Mouse (Mus musculus) layer of hippocampus, postnatal 36 days (tissue): ENCODE results near the gene Tmem9b. TPM values are rescaled to one million over a fixed set of nuclear protein-coding genes. Genes with fewer than 3 reads are reported as not detected.
A peak's percentile ranks its signal among the peaks of the same experiment; 100 is the strongest.

Experiments
- DNase-seq, 2 experiments: peaks; one replicate each; pipeline ENCODE4 v3.0.0; 2022
- total RNA-seq, 2 experiments: library from RNA; stranded (reverse); gene quantifications; 2 replicates each; pipeline ENCODE4 v1.2.3; 2021

Tmem9b gene
- total RNA-seq, 2 experiments from 2014 or later, result 97.9 to 107 TPM

DNA sequence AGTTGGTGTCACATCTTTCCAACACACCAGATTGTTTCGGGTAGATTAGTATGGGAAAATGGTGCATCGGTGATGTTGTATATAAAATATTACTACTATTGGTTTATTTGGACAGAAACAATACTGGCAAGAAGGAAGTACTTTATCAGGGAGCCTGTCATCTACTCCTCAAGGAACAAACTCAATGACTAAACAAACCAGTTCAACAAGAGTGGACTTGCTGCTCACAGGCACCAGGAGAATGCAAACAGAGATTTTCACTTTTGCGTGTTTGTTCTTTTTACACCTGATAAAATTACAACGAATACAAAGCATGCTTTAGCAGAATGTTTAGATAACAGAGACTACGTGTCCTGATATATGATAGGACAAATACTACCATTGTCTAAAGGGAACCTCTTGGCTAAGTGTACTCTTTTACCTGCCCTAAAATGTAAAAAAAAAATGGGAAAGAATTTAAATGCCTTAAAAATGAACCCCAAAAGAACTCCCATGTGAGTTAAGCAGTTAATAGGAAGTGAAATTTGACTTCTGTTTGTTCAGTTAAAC, 12.8 kb downstream of the Tmem9b start:
- DNase-seq, result no peak

DNA sequence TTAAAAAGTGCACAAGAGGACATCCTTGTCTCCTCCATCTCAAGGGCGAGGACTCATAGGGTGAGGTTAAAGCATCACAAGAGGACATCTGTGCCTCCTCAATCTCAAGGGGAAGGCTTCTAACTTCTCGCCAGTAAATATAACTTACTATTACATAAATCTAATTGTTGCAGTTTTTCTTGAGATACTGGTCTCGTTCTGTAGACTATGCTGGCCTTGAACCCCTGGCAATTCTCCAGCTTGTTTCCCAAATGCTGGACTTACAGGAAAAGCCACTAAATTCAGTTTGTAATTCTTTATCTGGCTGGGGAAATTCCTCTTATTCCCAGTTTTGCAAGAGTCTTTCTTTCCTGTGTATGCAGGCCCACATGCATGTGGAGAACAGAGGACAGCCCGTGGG, 17.9 kb downstream of the Tmem9b start:
- no peak for DNase-seq

DNA sequence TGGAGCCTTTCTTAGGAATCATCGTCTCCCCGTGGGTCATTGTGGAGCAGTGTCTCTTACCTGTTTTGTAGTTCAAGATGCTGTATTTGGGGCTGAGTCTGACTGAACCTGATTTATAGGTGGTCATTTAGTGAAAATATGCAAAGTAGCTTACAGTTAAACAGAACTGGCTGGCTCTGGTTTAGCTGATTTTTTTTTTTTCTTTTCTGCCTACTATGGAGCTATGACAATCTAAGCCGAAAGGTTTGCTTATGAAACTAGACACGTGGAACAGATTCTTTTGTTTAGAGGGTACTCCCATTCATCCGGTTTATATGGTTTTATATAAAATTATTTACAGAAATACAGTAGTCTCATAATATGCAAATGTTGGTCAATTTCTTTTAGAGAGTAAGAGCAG, 21.0 kb downstream of the Tmem9b start, which contains the start of gene Ascl3:
Ascl3 (minus strand) TSS at position 101 of the 400 bp plus-strand sequence.
- no peak for DNase-seq

DNA sequence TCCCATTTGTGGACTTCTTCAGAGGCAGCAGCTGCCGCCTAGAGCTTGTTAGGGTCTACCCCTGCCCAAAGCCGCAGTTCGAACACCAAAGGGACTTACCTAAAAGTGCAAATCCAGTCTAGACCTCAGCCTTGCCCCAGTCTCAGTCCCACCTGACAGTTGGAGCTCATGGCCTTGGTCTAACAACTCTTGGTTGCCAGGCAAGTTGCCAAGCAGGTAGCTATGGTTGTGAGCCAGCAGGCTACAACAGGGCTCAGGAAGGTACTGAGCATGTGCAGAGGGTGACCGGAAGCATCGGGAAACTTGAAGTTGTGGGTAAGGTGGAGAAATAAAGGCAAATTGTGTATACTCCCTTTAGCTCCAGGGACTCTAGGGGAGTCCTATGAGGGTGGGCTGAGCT, 29.0 kb downstream of the Tmem9b start, which contains the start of gene BC051019:
BC051019 (minus strand) TSS at position 154 of the 400 bp plus-strand sequence.
- no peak for DNase-seq

DNA sequence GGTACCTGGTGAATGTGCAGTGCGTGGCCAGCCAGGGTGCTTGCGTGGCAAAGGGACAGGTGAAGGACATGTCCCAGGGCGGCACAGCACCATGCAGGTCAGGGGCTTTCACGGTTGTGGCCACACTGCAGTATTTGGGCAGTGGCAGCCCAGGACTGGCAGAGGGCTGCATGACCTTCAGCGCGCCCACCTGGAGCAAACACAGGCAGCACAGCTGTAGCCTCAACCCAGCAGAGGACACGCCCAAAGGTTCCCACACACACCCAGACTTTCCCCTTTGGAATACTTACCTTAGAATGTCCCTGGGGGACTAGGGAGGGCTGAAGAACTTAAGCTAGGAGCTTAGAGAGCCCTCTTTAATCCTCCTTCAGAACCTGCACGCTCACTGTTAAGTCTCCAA, 29.6 kb downstream of the Tmem9b start:
- no peak for DNase-seq

DNA sequence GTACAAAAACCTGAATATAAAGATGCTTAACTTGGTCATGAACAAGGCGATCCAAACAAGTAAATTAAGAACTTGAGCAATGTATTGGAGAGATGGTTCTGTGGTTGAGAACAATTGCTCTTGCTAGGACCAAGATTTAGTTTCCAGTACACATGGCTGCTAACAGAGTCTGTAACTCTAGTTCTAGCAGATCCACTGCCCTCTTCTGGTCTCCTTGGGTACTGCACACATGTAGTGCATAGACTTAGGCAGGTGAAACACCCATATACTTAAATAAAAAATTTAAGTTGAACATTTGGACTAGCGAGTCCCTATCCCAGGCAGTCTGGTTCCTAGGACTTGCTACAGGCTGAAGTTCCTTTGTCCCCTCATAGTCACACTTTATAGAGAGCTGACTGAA, 30.1 kb downstream of the Tmem9b start:
- DNase-seq, result no peak

DNA sequence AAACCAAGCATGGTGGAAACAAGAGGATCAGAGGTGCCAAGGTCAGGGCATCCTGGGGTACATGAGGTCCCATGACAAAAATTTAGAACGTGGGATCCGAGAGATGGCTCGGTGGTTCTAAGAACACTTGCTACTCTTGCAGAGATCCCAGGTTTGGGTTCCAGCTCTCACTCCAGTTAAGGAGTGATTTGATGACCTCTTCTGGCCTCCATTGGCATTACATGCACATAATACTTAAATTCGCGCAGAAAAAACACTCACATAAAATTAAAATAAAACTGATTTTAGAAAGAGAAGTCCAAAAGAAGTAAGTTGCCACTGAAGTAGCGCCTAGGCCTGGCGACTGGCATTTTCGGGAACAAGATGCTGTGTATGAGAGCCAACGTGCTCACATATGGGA, 33.4 kb downstream of the Tmem9b start:
- DNase-seq, result no peak

DNA sequence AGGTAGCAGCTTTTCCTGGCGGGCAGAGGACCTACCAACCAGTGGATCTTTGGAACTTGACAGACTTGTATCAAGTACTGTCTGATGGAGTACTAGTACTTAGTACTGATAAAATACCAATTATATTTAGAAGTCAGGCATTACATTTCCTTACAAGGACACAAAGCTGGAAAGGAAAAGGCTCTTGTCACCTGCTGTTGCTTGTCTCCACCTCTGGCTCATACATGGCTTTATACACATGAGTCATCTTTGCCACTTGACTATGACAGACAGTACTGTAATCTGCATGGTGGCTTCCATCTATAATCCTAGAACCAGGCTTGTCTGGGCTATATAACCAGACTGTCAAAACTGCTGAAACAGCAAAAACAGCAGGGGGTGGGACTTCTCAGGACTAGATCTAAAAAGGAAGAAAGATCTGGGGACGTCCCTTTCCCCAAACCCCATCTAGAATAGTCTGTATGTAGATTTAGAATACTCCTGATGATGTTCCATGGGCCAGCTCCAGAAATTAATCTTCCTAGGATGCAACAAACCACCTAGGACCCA, 39.2 kb downstream of the Tmem9b start:
- DNase-seq, result no peak

DNA sequence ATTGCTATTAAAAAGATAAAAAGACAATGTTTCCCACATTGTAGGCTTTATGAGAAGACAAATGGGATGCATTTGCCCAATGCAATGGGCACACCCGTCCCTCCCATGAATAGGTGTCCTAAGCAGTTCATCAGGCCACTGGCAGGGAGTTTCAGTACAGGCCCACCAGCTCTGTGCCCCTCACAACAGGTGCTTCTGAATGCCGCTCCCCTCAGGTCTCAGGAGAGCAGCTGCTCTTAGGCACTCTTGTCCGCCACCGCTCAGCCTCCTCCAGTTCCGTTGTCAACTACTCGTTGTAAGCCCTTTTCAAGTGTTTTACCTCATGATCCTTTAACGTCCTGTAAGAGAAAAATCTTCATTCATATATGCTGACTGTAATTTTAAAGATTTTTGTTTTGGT, 40.5 kb downstream of the Tmem9b start:
- DNase-seq, result no peak

DNA sequence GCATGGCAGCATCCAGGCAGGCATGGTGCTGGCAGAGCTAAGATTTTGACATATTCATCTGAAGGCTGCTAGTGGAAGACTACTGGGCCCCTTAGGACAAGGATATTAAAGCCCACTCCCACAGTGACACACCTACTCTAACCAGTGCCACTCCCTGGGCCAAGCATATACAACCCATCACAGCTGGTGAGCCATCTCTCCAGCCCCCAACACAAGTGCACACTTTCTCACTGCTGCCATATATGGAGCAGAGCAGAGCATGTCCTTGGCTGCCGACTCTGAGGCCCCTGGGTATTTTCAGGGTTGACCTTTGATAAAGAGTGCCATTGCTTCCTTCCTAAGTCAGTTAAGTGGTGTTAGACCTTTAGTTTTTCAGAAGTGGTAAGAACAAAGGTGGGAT, 42.6 kb downstream of the Tmem9b start:
- DNase-seq, result no peak

DNA sequence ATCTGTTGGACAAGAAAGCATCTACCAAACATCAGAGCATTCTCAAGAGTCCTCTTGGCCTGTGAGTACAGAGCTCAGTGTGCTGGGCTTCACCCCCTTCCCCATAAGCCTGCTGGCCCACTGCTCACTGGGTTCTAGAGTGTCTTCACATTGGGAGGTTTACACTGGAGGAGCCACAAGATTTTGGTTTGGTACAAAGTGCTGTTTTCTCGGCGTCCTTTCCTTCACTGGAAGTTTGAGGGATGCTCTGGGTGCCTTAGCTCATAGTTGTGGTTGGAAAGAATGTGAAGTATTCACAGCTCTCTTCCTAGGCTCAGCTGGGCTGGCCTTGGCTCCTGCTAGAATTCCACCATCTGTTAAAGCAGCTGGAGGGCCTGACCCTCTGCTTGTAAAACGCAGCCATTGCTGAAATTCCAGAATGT, 43.7 kb downstream of the Tmem9b start:
- no peak for DNase-seq

DNA sequence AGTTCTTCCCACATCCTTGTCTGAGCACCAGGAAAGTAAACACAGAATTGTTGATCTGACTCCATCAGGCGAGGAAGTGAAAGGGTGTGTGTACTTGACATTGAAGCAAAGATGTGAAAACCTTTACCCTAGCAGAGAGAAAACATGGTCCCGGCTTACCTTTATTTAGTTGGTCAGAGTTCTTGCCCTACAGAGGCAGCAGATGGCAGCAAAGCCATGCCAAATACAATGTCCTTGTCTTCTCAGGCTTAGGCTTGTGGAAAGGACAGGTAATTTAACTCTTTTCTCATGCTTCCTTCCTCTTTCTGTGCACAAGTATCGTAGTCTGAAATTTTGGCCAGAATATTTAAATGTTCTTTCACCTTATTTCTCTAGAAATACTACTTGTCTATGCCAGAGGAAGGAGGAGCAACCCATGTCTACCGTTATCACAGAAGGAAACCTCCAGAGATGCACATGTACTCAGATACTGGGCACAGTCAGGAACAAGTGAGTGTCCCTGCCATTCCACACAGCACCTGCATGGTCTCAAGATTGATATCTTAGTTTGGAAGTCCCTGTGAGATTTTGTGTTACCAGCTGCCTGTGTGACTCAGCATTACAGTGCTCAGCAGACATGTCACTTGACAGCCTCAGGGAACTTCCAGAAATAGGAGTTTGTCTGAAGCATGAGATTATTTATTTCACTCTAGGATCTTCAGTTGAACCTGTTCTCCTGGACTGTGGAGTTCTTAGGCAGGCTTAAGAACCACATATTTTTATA, 45.5 kb downstream of the Tmem9b start:
- no peak for DNase-seq

DNA sequence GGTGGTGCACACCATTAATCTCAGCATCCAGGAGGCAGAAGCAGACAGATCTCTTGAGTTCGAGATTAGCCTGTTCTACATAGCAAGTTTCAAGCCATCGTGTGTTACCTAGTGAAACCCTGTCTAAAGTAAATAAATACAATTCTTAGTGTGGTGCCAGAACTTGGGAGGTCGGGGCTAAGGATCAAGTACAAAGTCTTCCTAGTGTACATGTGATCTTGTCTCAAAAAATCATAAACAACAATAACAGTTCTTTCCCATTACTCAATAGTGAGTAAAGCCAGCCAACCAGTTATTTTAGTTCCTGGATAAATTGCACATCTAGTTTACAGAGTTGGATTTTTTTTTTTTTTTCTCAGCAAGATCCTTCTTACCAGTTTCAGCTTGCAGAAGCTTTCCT, 48.2 kb downstream of the Tmem9b start:
- DNase-seq, result no peak

DNA sequence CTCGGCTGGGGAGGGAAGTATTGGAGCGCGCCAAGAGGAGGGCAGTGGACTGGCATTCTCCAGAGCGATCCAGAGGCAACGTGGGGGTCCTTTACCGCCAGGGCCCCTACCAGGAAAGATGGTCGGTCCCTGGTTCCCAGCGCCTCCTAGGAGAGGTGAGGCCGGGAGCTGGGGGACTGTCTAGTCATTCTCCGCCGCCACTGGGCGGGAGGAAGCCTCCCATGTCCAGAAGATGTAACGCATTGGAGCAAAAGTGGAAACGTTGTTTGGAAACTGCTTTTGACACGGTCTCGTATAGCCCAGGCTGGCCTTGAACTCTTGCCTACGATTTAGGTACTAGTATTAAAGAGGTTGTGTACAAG, 48.7 kb downstream of the Tmem9b start:
- peak in 1 of 2 experiments; percentile 26 for DNase-seq

DNA sequence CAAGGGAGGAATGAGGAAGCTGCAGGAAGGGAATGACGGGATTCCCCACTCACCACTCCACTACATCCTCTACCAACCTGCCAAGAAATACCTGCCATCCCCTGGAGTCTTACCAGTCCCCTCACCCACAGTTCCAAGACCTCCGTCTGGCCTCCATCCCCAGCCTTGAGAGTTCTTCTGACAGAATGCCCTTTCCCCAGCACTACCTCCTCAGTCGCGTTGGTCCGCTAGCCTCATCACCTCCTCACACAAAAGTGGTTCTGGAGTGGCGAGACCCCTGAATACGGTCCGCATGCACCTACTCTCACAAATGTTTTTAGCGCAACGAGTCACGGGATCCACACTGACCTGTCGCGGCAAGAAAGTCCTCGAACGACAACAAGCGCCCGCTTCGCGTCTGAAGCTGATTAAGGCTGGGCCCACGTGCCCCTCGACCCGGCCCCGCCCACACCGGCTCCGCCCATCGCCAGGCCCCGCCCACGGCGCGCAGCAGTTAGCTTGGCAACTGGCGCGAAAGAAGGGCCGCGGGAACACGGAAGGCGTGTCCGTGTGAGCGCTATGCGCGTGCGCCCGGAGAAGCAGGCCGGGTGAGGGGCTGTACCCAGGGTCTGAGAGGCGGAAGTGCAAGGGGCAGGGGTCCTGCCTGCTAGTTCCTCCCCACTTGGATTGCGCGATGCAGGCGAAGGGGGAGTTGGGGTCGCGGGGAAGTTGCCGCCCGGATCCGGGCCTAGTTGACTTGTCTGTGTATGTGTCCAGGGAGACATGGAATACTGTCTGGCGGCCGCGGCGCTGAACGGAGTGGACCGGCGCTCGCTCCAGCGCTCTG, 49.3 kb downstream of the Tmem9b start, which contains the start of the genes St5 and Akip1:
St5 (minus strand) TSS at position 416 of the 826 bp plus-strand sequence.
Akip1 (plus strand) TSS at position 501 of the 826 bp plus-strand sequence.
- DNase-seq, result peak; percentile 90 to 91

DNA sequence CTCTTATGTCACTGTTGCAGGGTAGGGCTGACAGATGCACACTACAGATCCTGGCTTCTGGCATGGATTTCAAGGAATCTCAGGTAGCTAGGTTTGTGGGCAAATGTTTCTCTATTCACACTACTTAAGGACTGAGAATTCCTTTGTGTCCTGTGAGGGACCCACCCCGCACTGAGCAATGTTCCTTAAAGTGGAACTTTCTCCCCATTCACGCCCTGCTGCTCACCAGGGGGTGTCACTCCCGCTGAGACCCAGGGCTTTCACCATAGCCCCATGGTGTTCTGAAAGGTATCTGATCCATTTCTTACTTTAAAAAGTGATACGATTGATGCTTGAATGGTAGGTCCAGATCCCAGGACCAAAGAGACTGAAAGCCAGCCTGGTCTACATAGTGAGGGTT, 50.0 kb downstream of the Tmem9b start:
- DNase-seq, result no peak

DNA sequence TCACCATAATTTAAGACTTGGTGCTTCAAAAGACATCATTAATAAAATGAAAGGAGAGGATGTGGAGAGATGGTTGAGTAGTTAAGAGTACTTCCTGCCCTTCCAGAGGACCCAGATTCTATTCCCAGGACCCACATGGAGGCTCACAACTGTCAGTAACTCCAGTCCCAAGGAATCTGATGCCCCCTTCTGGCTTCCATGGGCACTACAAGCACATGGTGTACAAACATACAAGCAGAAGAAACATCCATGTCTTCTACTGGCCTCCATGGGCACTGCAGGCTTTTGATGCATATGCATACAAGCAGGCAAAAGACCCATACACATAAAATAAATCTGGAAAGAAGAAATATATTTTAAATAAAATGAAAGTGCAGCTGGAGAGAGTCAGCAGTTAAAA, 52.5 kb downstream of the Tmem9b start:
- no peak for DNase-seq

DNA sequence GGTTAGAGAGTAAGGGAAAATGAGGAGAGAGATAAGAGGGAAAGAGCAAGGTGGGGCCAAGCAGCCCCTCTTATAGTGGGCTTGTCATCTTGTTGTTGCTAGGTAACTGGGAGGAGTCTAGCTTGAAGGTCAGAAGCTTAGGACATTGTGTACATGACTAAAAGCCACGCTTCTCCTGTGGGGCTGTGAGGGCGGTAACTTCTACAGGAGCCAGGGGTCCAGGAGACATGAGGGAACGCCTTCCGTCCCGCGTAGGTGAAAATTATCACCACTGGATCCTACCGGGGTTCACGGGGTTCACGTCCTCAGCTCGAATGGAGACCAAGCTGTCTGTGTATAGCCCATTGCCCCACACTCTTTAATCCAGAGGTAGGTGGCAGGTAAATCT, 57.3 kb downstream of the Tmem9b start:
- DNase-seq, result no peak

DNA sequence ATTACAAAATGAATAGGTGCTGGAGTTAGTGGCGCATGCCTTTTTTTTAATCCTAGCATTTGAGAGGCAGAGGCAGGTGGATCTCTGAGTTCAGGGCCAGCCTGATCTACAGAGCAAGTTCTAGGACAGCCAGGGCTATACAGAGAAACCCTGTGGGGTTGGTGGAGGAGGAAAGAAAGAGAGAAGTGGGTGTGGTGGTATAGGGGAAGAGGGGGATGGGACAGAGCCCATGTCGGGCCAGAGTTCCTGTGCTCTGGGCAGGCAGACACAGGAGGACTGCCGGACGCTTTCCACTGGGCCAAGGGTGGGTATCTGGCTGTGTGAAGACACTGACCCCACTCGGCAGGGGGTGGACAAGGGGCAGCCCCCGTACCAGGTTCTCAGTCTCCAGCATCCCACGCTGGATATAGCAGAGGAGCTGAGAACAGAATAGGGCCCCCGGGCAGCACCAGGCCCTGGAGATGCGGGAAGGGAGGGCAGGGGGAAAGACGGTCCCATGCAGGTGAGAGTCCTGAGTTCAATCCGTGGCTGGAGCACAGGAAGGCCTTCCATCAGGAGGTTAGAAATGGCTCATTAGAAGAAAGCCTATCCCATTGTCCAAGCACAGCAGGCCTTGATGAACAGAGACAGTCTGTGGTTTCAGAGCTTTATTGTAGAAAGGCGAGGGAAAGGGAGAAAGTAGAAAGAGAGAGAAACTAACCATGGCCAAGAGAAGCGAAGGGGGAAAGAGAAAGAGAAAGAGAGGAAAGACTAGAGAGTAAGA, 57.9 kb downstream of the Tmem9b start:
- DNase-seq, result no peak

DNA sequence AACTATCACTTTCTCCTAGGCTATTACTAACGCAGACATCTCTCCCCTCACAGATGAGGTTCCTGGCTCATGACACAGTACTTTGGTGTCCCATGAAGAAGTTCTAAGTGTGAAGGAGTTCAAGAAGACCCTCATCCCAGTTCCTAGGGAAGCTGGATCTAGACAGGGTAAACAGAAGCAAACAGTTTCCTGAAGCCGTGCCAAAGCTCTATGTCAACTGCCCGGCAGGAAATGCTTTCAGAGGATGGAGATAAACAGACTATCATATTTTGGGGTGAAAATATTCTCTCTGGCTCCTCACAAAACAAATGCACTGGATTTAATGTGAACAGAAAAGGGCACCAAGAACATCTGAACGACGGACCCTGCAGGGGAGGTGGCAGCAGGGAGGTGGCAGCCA, 61.7 kb downstream of the Tmem9b start:
- no peak for DNase-seq

DNA sequence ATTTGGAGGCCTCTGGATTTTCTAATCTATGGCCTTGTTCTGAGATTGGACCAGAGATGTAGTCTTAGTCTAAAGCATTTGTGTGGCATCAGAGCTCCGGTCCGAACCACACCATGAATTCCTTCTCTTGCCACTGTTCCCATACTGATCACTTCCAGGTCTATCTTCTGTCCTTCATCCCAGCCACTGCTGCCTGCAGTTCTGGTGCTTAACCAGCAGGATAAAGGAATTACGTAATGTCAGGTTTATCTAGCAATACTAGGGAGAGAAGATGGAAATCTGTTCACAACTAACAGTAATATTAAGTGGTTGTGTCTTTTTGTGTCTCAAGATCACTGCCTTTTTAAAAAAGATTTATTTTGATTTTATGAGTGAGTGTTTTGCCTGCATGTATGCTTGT, 62.6 kb downstream of the Tmem9b start:
- DNase-seq, result no peak

DNA sequence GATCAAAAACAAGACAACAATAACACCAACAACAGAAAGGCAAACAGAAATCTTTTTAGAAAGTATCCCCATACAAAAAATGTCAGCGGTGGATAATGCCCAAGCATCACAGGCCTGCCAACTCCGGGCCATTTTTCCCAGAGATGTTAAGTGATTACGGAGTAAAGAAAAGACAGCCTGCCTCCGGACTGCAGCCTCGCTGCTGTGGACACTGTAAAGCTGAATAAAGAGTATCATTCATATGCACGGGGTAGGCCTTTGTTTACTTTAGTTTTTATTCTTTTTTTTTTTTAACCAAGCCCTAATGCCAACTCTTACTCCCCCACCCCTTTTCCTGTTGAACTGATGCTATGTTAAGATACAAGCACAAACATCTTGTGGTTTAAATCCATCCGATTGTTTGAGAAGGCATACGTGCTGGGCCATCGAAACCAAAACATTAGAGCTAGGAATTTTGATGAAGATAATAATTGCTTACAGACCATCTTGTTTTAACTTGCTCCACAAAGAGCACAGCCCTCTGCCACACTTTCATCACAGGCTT, 66.0 kb downstream of the Tmem9b start:
- no peak for DNase-seq
